Mouse (Mus musculus) embryonic fibroblast, embryonic 13.5 days (primary cell): ENCODE measurements around the gene Zbed3. TPM values are rescaled to one million over a fixed set of nuclear protein-coding genes. Genes with fewer than 3 reads are reported as not detected.
A peak's percentile ranks its signal among the peaks of the same experiment; 100 is the strongest.

Source experiments
- H3K27ac ChIP-seq: 2 replicates; pipeline ENCODE4 v1.5.1; 2012; ENCODE audit warnings: low read length, control low read depth, inconsistent platforms; ENCODE audit not compliant: insufficient read depth
- H3K4me1 ChIP-seq: 2 replicates; pipeline ENCODE4 v1.6.1; 2011; ENCODE audit warnings: low read length; ENCODE audit not compliant: control insufficient read depth, insufficient read depth
- H3K4me3 ChIP-seq: 2 replicates; pipeline ENCODE4 v1.5.1; 2011; ENCODE audit warnings: mild to moderate bottlenecking, control low read depth, low read length; ENCODE audit not compliant: insufficient read depth
- CTCF ChIP-seq: IDR thresholded peaks from 2 replicates; pipeline ENCODE4 v1.5.1; 2011; ENCODE audit warnings: mild to moderate bottlenecking, control low read depth, low read length, moderate library complexity, borderline replicate concordance; ENCODE audit not compliant: insufficient read depth
- POLR2A ChIP-seq: IDR thresholded peaks from 2 replicates; pipeline ENCODE4 v1.6.1; 2011; ENCODE audit warnings: low read depth, mild to moderate bottlenecking, control low read depth, low read length, moderate library complexity
- polyA plus RNA-seq: library from polyadenylated mRNA; stranded (reverse); fragments of >200 nt; gene quantifications from 2 replicates; pipeline ENCODE4 v1.2.4, GENCODE M21; 2011; ENCODE audit warnings: low read depth; ENCODE audit not compliant: missing spikeins, insufficient read length

Gene Zbed3
- polyA plus RNA-seq, 1 experiment = 58.5 TPM

- Histone ChIP-seq H3K4me3 (no peak overlapping the region), H3K4me1 (no peaks in the 10 kb centered on the region), H3K27ac (no peak overlapping the region)
- TF ChIP-seq POLR2A (no peak), CTCF (no peak)
These were observed 11.4 kb upstream of the Zbed3 start for GRCm38 (mm10) chr13:95312016-95312415.

DNA sequence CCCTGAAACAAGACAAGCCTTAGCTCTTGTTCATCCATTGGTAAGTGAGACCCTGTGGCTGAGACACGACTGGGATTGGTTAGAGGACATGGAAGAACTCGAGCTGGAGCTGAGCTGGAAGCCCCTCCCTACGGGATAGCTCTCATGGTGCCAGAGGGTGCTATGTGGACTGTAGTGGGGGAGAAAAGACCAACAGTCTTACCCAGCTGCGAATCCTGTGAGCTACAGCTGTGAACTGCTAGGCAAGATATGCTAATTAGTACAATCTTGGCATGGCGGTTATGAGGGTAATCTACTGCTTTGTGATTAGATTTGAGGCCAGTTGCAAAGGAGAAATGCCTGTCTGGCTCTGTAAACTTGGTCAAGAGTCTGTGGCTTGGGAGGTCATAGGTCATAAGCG lies 4.3 kb upstream of the Zbed3 start:
- TF ChIP-seq CTCF = no peak
- TF ChIP-seq POLR2A = no peak
- no peaks in the 10 kb centered on the region for H3K4me1 ChIP-seq
- no peak overlapping the region for H3K27ac ChIP-seq
- H3K4me3 ChIP-seq = no peak overlapping the region

- H3K27ac ChIP-seq = no peak overlapping the region
- H3K4me1 ChIP-seq = no peaks in the 10 kb centered on the region
- TF ChIP-seq CTCF = no peak
- TF ChIP-seq POLR2A = no peak
- no peak overlapping the region for H3K4me3 ChIP-seq
These were observed 3.0 kb upstream of the Zbed3 start for GRCm38 (mm10) chr13:95320451-95320850.

GRCm38 (mm10) chr13:95323950-95324625 lies 676 bp downstream of the Zbed3 start:
- H3K4me3 ChIP-seq = peak overlapping the region; percentile 73
- H3K27ac ChIP-seq = peak overlapping the region; percentile 93
- TF ChIP-seq CTCF (peak; percentile 35; the same call in 1 of the 2 replicates), POLR2A (no peak)
- no peaks in the 10 kb centered on the region for H3K4me1 ChIP-seq

- Histone ChIP-seq H3K27ac (peak overlapping the region; percentile 93), H3K4me1 (no peaks in the 10 kb centered on the region), H3K4me3 (peak overlapping the region; percentile 73)
- TF ChIP-seq CTCF (no peak), POLR2A (no peak; the same call in 1 of the 2 replicates)
These were observed 1.2 kb downstream of the Zbed3 start for GRCm38 (mm10) chr13:95324626-95325079.

DNA sequence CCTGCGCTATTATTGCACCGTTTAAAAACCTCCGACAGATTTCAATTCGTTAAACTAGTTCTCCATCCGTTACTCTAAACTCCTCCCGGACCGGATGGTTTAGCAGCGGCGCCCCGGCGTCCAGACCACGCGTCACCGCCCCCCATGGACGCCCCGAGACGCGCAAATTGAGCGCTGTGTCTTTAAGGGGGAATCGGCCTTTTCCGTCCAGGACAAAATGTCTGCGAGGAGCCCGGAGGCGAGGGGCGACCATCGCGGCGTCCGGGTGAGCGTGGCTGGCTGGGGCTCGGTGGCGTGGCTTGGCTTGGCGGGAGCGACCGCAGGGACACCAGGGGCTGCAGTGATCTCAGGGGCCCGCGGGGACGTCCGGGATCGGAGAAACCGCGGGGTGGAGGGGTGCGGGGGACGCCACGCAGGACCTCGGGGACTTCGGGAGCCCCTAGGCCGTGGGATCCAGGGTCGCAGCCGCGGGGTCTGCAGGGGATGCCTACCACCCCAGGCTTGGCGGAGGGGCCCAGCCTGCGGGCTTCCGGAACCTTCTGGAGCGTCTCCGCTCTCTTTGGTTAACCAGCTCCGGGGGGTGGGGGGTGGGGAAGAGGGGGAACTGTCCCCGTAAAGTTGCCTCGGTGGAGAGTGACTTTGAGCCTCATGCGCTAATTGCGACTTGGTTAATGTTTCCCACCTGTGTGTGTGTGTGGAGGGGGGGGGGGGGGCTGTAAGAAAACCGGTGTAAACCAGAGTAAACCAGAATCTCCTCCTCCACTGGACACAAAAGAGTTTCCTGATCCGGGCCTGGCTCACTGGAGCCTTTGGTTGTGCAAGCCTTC lies 1.9 kb downstream of the Zbed3 start:
- TF ChIP-seq POLR2A (peak; percentile 58; the same call in 1 of the 2 replicates), CTCF (no peak)
- Histone ChIP-seq H3K27ac (peak overlapping the region; percentile 93), H3K4me1 (no peaks in the 10 kb centered on the region), H3K4me3 (peak overlapping the region; percentile 73)

DNA sequence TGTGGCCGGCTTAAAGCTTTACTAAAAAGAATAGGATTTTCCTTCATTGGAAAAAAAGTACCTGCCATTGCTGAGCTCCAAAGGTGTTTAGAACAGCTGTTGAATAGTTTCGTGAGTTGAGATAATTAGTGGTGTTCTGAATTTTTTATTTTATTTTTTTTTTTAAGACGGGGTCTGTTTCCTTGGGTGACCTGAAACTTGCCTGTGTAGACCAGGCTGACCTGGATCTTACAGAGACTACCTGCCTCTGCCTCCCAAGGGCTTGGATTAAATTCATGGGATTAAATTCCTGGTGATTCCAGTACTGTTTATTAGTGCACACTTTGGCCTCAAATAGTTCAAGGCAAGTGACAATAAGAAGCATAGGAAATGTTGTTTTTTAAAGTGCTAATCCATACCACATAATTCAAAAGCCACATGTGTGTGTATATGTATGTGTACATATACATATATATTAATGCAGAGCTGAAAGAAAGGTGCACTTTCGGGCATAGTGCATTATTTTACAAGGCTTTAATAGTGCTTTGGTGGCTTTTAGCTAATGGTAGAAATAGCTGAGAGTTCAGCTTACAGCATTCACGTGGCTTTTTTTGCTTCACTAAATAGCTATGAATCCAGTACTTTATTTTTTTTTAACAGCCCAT lies 2.6 kb downstream of the Zbed3 start:
- peak overlapping the region; percentile 93 for H3K27ac ChIP-seq
- no peak for TF ChIP-seq CTCF
- TF ChIP-seq POLR2A = no peak; the same call in 1 of the 2 replicates
- H3K4me1 ChIP-seq = no peaks in the 10 kb centered on the region
- H3K4me3 ChIP-seq = peak overlapping the region; percentile 73

DNA sequence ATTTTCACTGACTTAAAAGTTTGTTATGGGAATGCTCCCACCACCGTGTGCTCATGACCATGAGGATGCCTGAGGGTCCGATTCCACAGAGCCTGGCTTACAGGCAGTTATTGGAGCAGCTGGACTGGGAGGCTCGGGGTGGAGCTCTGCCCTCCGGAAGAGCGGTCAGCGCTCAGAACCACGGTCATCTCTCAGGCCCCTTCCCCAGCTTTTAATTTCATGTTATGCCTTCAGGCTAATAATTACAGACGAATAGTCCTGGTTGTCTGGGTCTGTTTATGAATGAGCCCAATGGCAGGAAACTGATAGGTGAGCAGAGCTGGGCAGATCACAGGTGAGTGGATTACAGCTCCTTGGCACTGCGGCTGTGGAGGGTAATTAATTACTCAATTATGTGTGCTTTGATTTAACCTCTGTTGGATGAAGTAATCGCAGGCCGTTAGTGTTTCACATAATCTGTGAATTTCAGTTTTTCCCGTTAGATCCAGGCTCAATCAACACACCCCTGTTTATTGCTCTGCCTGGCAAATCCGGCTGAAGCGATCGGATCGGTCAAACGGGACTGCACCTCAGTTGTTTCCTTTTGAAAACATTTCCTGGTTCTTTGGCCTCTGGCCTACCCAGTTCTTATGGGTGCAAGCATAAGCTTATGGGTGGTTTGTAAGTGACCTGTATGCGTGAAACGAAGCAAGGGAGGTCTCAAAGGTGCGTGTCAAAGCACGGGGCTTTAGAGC lies 3.4 kb downstream of the Zbed3 start:
- TF ChIP-seq CTCF (no peak), POLR2A (peak; percentile 46)
- Histone ChIP-seq H3K4me1 (no peaks in the 10 kb centered on the region), H3K4me3 (peak overlapping the region; percentile 73), H3K27ac (peak overlapping the region; percentile 22)

DNA sequence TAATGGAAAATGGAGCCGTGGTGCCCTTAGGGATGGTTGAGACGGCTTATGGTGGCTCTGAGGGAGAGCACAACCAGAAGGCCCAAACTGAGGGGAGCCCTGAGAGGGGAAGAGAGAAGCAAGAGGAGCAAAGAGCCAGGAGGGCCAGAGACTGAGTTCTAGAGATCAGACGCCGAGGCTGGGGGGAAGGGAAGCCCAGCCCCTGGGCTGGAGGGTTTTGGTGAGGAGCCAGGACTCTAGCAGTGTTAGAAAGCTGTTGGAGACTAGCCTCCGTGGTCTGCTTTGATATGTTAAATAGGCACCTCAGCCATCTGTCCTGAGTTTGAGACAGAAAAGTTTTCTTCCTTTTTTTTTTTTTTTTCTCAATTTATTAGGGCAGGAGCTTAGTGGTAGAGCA lies 3.9 kb downstream of the Zbed3 start:
- Histone ChIP-seq H3K27ac (peak overlapping the region; percentile 22; the same call in 1 of the 2 replicates), H3K4me3 (peak overlapping the region; percentile 73), H3K4me1 (peaks cover 3% of the 10 kb centered on the region; the same call in 1 of the 2 replicates)
- no peak for TF ChIP-seq CTCF
- TF ChIP-seq POLR2A = no peak
